Mouse (Mus musculus) urinary bladder, postnatal 4 days (tissue): ENCODE results near the gene Rbm34.
"Not testable (repeated sequence)": the region's sequence is repeated elsewhere in the genome, so short reads cannot be mapped to it uniquely, and the experiment has no call there.

Source experiments
- DNase-seq, 2 experiments: peaks; one replicate each; pipeline ENCODE4 v3.0.0; 2021 to 2022; ENCODE audit warnings: low spot score in 2 of 2

Rbm34 gene

GRCm38 (mm10) chr8:126919255-126919654 is 51.6 kb downstream of the Rbm34 start:
- no peak for DNase-seq

GRCm38 (mm10) chr8:126918356-126918755 is 52.5 kb downstream of the Rbm34 start:
- DNase-seq: no peak

GRCm38 (mm10) chr8:126917179-126917905 is 53.5 kb downstream of the Rbm34 start:
- DNase-seq: no peak

- DNase-seq: no peak
Observed at GRCm38 (mm10) chr8:126916611-126917010, 54.3 kb downstream of the Rbm34 start.

- no peak for DNase-seq
Observed at GRCm38 (mm10) chr8:126914609-126915375, 56.1 kb downstream of the Rbm34 start.

DNA sequence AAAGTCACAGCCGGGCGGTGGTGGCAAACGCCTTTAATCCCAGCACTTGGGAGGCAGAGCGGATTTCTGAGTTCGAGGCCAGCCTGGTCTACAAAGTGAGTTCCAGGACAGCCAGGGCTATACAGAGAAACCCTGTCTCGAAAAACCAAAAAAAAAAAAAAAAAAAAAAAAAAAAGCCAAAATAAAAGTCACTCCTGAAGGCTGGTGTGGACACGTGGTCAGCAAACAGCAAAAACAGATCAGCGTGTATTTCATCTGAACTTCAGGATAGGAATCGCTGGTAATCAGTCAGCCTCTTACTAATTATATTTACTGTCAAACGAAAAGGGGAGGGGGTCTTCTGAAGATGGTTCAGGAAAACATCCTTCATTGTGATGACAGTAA is 56.8 kb downstream of the Rbm34 start:
- DNase-seq: not testable (repeated sequence)

DNA sequence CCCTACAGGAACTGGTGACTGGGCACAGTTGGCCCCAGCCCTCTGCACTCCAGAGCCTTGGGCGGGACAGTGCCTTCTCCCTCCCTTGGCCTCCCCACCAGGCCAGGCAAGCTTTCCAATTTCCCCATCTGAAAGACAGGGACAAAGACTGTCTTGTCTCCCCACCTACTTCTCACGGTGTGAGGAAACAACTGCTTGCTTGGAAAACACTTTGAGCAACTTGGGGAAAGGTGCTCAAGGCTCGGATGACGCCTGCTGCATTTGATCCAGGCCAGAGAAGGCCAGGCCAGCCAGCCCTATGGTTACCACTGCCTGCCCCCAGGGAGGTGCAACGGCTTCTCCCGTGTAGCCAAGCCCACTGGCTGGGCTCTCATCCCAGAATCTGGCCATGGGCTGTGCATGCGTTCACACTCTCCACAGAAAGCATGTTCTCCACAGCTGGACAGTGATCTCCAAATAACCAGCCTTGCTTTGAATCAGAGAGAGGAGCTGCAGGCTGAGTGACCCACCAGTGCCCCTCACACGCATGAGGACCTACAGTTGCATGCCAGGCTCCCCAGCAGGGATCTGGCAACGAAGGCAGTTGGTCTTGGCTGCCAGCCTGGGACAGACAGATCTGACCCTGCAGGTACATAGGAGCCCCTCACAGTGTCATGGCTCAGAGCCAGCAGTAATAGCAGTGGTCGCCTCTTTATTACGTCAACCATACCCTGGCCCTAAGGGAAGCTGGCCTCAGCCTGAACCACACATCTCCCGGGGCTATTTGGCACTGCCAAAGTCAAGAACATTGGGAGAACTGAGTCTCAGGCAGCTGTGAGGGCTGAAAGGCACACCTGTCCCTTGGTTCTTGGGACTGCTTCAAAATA is 57.4 kb downstream of the Rbm34 start:
- peak; percentile 58 to 69 for DNase-seq

DNA sequence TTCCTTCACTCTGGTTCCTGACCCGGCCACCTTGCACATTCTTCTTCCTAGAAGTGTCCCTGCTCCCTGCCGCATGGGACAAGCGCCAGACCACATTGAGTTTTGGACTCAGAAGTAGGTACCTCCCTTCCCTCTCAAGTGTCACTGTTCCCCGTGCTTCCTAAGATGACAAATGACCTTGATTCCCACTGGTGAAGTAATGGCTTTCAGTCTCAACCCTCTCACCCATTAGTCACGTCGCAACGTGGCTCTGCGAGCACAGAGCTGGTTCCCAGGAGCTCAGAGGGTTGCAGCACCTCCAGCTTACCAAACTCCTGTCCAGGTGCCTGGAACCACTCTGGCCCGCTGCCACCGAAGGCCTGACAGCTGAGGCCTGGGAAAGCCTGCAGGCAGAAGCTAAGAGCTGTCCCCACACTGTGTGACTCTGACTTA is 61.5 kb downstream of the Rbm34 start:
- no peak for DNase-seq

DNA sequence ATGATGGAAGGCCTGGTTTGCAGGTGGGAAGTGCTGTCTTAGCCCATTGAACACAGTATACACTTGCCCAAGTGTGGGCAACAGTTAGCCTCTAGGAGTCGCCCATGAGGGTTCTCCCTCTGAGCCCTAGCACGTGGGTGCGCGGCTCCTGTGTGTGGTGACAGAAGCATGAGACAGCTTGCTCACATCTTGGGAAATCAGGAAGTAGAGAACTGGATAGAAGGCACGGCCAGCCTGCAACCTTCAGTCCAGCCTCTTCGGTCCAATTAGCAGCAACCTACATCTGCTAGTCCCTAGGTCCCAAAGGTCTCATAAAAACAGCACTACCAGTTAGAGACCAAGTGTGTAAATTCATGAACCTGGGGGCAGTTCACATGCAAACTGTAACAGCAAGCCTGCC is 62.1 kb downstream of the Rbm34 start:
- DNase-seq: no peak

DNA sequence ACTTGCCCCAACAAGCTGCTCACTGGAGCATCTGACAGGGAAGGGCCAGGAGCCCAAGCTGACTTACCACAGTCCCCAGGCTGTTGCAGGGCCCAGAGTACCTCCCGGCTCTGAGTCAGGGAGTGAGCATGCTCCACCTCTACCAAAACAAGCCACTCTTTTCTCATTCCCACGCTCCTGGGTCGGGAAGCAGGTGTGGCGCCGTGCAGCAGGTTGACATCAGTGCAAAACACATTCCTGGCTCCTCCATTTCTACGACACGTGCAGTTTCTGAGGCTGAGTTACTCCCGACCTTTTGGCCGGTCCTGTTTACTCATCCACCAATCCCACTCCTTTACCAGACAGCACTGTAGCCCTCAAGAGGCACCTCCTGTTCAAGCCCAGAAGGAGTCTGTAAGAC is 62.9 kb downstream of the Rbm34 start:
- DNase-seq: no peak

DNA sequence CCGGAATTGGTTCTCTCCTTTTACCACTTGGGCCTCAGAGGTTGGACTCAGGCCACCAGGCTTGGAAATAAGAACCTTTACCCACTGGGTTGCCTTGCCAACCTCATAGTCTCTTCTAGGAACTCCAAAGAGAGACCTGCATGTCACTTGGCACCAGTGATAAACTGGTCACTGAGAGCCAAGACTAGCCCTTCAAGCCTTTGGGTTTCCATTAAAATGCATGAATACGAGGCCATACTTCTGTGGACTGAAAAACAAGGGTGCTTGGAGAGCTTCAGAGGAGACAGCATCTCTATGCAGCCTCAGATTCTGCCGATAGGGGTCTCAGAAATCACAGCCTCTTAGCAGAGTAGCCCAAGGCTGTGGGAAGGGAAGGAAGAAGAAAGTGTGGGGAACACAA is 63.5 kb downstream of the Rbm34 start:
- DNase-seq: no peak

DNA sequence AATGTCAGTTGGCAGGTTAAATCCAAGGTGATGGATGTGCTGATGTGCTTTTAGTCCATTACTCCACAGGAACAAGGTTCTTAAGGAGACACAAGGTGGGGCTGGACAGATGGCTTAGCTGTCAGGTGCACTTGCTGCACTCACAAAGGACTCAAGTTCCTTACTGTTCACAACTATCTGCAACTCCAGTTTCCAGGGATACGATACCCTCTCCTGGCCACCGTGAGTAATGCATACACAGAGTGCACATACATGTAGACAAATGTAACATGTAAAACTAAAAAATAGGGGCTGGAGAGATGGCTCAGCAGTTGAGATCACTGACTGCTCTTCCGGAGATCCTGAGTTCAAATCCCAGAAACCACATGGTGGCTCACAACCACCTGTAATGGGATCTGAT is 65.5 kb downstream of the Rbm34 start:
- DNase-seq: no peak

GRCm38 (mm10) chr8:126903927-126904326 is 66.9 kb downstream of the Rbm34 start:
- DNase-seq: no peak

DNA sequence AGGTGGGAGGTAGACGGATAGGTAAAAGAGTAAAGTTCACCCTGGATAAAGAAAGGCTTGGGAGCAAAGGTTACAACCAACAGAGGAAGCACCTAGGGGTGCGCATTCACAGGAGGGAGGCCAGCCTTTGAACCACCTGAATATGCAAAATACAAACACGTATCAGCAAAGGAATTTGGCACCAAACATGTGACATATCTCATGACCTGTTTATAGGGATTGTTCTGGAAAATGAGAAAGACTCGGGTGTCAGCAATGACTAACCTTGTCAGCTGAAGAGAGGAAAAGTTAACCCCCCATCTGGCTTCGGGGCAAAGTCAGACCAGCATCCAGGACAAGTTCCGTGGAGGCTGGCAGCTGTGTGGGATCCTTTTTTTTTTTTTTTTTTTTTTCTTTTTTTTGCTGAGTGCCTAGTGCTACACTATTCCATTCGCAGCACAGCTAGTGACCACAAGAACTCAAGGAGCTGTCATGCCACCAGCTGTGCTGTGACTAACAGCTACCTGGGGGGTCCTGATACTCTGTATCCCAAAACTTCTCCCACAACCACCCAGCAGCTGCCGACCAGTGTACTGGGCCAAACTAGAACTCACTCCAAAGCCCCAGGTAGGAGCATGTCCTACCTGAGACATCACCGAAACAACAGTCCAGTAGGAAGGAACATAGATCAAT is 67.5 kb downstream of the Rbm34 start:
- no peak for DNase-seq

DNA sequence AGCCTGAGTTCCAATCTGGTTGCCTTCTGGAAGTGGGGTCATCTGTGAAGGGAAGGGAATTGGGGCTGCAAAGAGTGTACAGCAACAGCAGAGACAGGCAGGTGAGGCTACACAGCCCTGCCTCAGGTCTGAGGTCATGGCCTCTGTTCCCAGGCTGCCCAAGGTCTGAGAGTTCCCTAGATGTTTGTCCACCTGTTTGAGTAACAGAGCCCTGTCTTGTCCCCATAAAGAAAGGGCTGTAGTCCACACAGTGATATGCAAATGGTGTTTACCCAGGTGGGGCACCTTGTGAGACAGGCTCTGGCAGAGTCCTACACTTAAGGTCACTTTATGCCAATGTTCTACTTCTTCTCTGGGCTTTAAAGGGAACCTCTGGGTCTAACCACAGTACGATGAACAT is 69.3 kb downstream of the Rbm34 start:
- no peak for DNase-seq

- DNase-seq: no peak
Observed at GRCm38 (mm10) chr8:126901049-126901448, 69.8 kb downstream of the Rbm34 start.
